In the genomic region with DNA sequence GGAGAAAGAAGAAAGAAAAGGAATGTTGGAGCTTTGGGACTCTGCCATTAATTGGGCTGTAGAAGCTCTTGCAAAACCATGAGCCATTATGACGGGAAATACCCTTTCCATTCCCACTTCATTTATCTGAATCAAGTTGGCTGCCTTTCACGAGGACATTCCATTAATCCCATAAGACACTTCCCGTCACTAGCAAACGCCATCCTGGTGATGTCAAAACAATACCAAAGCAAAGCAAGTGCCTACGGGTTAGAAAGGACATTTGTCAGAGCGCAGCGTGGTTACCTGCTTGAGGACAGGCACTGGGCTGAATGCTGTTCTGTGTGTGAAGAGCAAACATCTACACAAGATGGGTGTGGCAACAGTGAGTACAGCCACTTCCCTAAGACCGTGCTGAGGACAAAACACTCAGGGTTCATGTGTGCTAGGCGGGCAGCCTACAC, we compare ENCODE assay signal across 18 mouse cellular contexts. TPM values are rescaled to one million over a fixed set of nuclear protein-coding genes. Genes with fewer than 3 reads are reported as not detected.
DNase-seq lines count a peak whose midpoint lies in the region; ATAC-seq and TF ChIP-seq lines count a peak whose summit lies in the region.
"Had no signal": no experiment of that assay in that cellular context is flagged by ENCODE, and none has a peak within 500 bp of the region (broad histone marks: within the 10 kb centered on the region; RNA-seq: fewer than 3 reads in every experiment).

No protein-coding gene starts in this region.

- no peak overlapping the region for H3K27ac ChIP-seq in hindbrain, embryonic 16.5 days (ENCODE audit: low read depth, low read length)
- H3K27ac ChIP-seq: forebrain, embryonic 12.5 days; gastrocnemius, adult 2 months; hindbrain, embryonic 13.5 days; midbrain, embryonic 13.5 days had no signal

- 42% methylated on average over 9 of the region's 9 CpGs for WGBS in lung, adult 2 months
- WGBS in hindbrain, embryonic 16.5 days, result 77% methylated on average over 9 of the region's 9 CpGs

- ATAC-seq in hindbrain, embryonic 16.5 days, result no peak
- ATAC-seq: midbrain, embryonic 13.5 days had no signal

- H3K9ac ChIP-seq in hindbrain, embryonic 16.5 days (ENCODE audit: low read depth, low read length), result no peak overlapping the region
- H3K9ac ChIP-seq: forebrain, embryonic 12.5 days; hindbrain, embryonic 13.5 days; midbrain, embryonic 13.5 days had no signal

- H3K36me3 ChIP-seq in hindbrain, embryonic 16.5 days (ENCODE audit: control insufficient read depth, insufficient read depth, low read length), result no peaks in the 10 kb centered on the region
- H3K36me3 ChIP-seq: forebrain, embryonic 12.5 days; hindbrain, embryonic 13.5 days; midbrain, embryonic 13.5 days had no signal

- TF ChIP-seq POLR2A in lung, adult 2 months (IDR thresholded peaks at IDR 0.05; ENCODE audit: borderline replicate concordance, extremely low read depth, low read depth, low read length), result 0 out of 2 replicates have a peak, but pooled peaks have one; percentile 23

- no peak overlapping the region for H3K4me3 ChIP-seq in lung, adult 2 months (replicated peaks; ENCODE audit: extremely low read depth, low read depth, low read length)
- H3K4me3 ChIP-seq in hindbrain, embryonic 16.5 days (ENCODE audit: low read length), result no peak overlapping the region
- H3K4me3 ChIP-seq: forebrain, embryonic 12.5 days; gastrocnemius, adult 2 months; hindbrain, embryonic 13.5 days; midbrain, embryonic 13.5 days; myocyte had no signal

- peak; percentile 13 for DNase-seq in heart, adult 8-10 months (ENCODE audit: low spot score)
- DNase-seq in heart, postnatal 25 days (ENCODE audit: low spot score), result no peak
- peak; percentile 82 for DNase-seq in Muller cell, postnatal 12 days (ENCODE audit: inconsistent ontology term)
- peak; percentile 22 for DNase-seq in lung, adult 2 months
- peak; percentile 52 for DNase-seq in lung, postnatal 25 days (ENCODE audit: low spot score)
- DNase-seq in layer of hippocampus, adult 9-10 months (ENCODE audit: low spot score), result no peak
- no peak for DNase-seq in adrenal gland, adult 2 months
- DNase-seq: cerebellum, adult 2 months; gastrocnemius, adult 2 months; kidney, postnatal 4 days had no signal

- H3K9me3 ChIP-seq in hindbrain, embryonic 16.5 days (ENCODE audit: control insufficient read depth, low read length), result no peaks in the 10 kb centered on the region; the same call in 1 of the 2 replicates
- H3K9me3 ChIP-seq: forebrain, embryonic 12.5 days; hindbrain, embryonic 13.5 days; midbrain, embryonic 13.5 days had no signal

- no peaks in the 10 kb centered on the region for H3K27me3 ChIP-seq in hindbrain, embryonic 16.5 days (replicated peaks; ENCODE audit: control insufficient read depth, insufficient read depth, low read length)
- H3K27me3 ChIP-seq: forebrain, embryonic 12.5 days; hindbrain, embryonic 13.5 days; midbrain, embryonic 13.5 days had no signal

- no peaks in the 10 kb centered on the region; the same call in none of the 2 replicates for H3K4me1 ChIP-seq in lung, adult 2 months (ENCODE audit: control insufficient read depth, insufficient read depth, low read length)
- H3K4me1 ChIP-seq in hindbrain, embryonic 16.5 days (ENCODE audit: control insufficient read depth, insufficient read depth, low read depth, low read length), result no peaks in the 10 kb centered on the region
- H3K4me1 ChIP-seq: forebrain, embryonic 12.5 days; hindbrain, embryonic 13.5 days; midbrain, embryonic 13.5 days had no signal

- TF ChIP-seq CTCF in lung, adult 2 months (IDR thresholded peaks at IDR 0.05; ENCODE audit: insufficient read depth, low read length), result no peak

- H3K4me2 ChIP-seq in hindbrain, embryonic 16.5 days (ENCODE audit: low read length), result no peak overlapping the region
- H3K4me2 ChIP-seq: forebrain, embryonic 12.5 days; hindbrain, embryonic 13.5 days; liver, embryonic 11.5 days; midbrain, embryonic 13.5 days had no signal

- intact Hi-C loops in heart, postnatal 25 days (cut with DNase I), result no loop called here

RNA-seq across cellular contexts. Expression of gene Lgi2, which starts 21.1 kb away (rescaled TPM):
- total RNA-seq in heart, adult 8-10 months (2022), result under 1 TPM; 0.47 to 0.97 (median 0.67) TPM
- under 1 TPM; 0.42 to 0.49 TPM for total RNA-seq in heart, postnatal 25 days (2021)
- 1.6 and 2.0 TPM in 2 replicates for polyA plus RNA-seq in lung, adult 2 months (2012; rRNA removed)
- 5.1 and 5.9 TPM in 2 replicates for polyA plus RNA-seq in hindbrain, embryonic 16.5 days (2015; fragmentation: Nextera tagmentation; extraction: Ambion mirVana)
- total RNA-seq in adrenal gland, adult 2 months (2021), result 1 to 10 TPM in 1 of 2 experiments, under 1 TPM in 1; 0.69 to 1.6 TPM
- polyA plus RNA-seq in adrenal gland, adult 2 months (2012; rRNA removed), result 0.26 and 0.41 TPM in 2 replicates
- total RNA-seq: CH12.LX, MEL had no signal

Comparison
In these comparisons a context has a peak if more than half of its experiments do, and no peak if none do; other contexts are left out.
1. DNase-seq: peak in heart, adult 8-10 months (single experiment), Muller cell, postnatal 12 days (single experiment), lung, adult 2 months (single experiment) and lung, postnatal 25 days (single experiment); none in heart, postnatal 25 days (single experiment), layer of hippocampus, adult 9-10 months (single experiment) and adrenal gland, adult 2 months (single experiment).